Mouse (Mus musculus): ENCODE measurements around the gene Tnfrsf1a.

DNA sequence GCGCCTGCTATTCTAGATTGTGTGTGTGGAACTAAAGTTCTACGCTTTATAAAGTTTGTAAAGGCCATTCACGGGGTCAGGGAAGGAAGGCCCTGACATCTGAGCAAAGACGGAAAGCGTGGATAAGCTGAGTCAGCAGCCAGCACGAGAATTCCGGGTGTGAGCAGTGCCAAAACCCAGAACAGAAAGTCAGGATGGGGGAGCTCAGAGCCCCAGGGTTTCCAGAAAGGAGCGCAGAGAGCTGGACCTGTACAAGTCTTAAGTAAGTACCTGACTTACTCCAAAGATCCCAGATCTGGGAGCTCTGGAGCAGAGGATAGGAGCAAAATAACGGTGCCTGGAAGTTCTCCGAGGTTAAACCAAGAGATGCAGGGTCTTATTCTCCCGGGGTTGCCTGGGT lies 61.4 kb downstream of the Tnfrsf1a start:
- no peak for TF ChIP-seq CTCF (IDR thresholded peaks at IDR 0.05; ENCODE audit: borderline replicate concordance, insufficient read depth, low read depth, low read length)
- TF ChIP-seq POLR2A (IDR thresholded peaks at IDR 0.05; ENCODE audit: borderline replicate concordance, insufficient read depth, low read length), result no peak
